23 mouse cellular contexts compared by ENCODE assay signal in genomic region chr10:95949410-95949809, GRCm38 (mm10). TPM values are rescaled to one million over a fixed set of nuclear protein-coding genes. Genes with fewer than 3 reads are reported as not detected.
DNase-seq lines count a peak whose midpoint lies in the region; ATAC-seq and TF ChIP-seq lines count a peak whose summit lies in the region.
"Had no signal": no experiment of that assay in that cellular context is flagged by ENCODE, and none has a peak within 500 bp of the region (broad histone marks: within the 10 kb centered on the region; RNA-seq: fewer than 3 reads in every experiment).

No protein-coding gene starts in this region.

- no peaks in the 10 kb centered on the region for H3K27me3 ChIP-seq in intestine, embryonic 16.5 days (replicated peaks; ENCODE audit: control insufficient read depth, insufficient read depth, low read length)
- no peaks in the 10 kb centered on the region for H3K27me3 ChIP-seq in intestine, postnatal 0 days (replicated peaks; ENCODE audit: control insufficient read depth, insufficient read depth, low read length)
- no peaks in the 10 kb centered on the region for H3K27me3 ChIP-seq in midbrain, embryonic 15.5 days (replicated peaks)
- H3K27me3 ChIP-seq: embryonic facial prominence, embryonic 13.5 days; embryonic facial prominence, embryonic 15.5 days; forebrain, embryonic 12.5 days had no signal

- DNase-seq in spleen, adult 12 weeks (ENCODE audit: low spot score), result no peak
- DNase-seq: adrenal gland, adult 2 months; adrenal gland, postnatal 10 days; adrenal gland, postnatal 25 days; cerebellum, adult 11 months; cerebellum, adult 18-20 months; cerebellum, adult 8-10 months; cerebellum, adult 9-11 months; cerebellum, postnatal 14 days; cerebellum, postnatal 36 days; embryo, embryonic 11 days had no signal

- no peaks in the 10 kb centered on the region for H3K36me3 ChIP-seq in intestine, embryonic 16.5 days (ENCODE audit: control insufficient read depth, insufficient read depth, low read length)
- no peaks in the 10 kb centered on the region for H3K36me3 ChIP-seq in intestine, postnatal 0 days (ENCODE audit: control insufficient read depth, insufficient read depth)
- H3K36me3 ChIP-seq in midbrain, embryonic 15.5 days (replicated peaks), result no peaks in the 10 kb centered on the region
- H3K36me3 ChIP-seq: embryonic facial prominence, embryonic 13.5 days; embryonic facial prominence, embryonic 15.5 days; forebrain, embryonic 10.5 days; forebrain, embryonic 12.5 days had no signal

- peaks cover 9% of the 10 kb centered on the region; the same call in 1 of the 2 replicates for H3K4me1 ChIP-seq in intestine, embryonic 16.5 days (ENCODE audit: control insufficient read depth, insufficient read depth, low read length)
- H3K4me1 ChIP-seq in intestine, postnatal 0 days (replicated peaks; ENCODE audit: control insufficient read depth, insufficient read depth, low read length), result 0 out of 2 replicates have a peak, but pooled peaks cover 3% of the 10 kb centered on the region
- no peaks in the 10 kb centered on the region for H3K4me1 ChIP-seq in midbrain, embryonic 15.5 days
- H3K4me1 ChIP-seq: embryonic facial prominence, embryonic 13.5 days; embryonic facial prominence, embryonic 15.5 days; forebrain, embryonic 10.5 days; forebrain, embryonic 12.5 days had no signal

- TF ChIP-seq CTCF in intestine, postnatal 0 days (IDR thresholded peaks at IDR 0.05; ENCODE audit: low read depth), result no peak

- no peak overlapping the region for H3K4me3 ChIP-seq in intestine, embryonic 16.5 days (ENCODE audit: low read length)
- no peak overlapping the region for H3K4me3 ChIP-seq in intestine, postnatal 0 days (ENCODE audit: low read depth, low read length)
- no peak overlapping the region for H3K4me3 ChIP-seq in midbrain, embryonic 15.5 days
- H3K4me3 ChIP-seq: embryonic facial prominence, embryonic 13.5 days; embryonic facial prominence, embryonic 15.5 days; erythroblast, embryonic 14.5 days; forebrain, embryonic 10.5 days; forebrain, embryonic 12.5 days had no signal

- 0 out of 2 replicates have a peak, but pooled peaks have one; percentile 7 for ATAC-seq in intestine, embryonic 16.5 days
- ATAC-seq in intestine, postnatal 0 days, result no peak
- peak; percentile 40; the same call in 1 of the 2 replicates for ATAC-seq in granulocyte monocyte progenitor cell, adult 5-6 weeks (replicated peaks; ENCODE audit: poor library complexity, severe bottlenecking)
- ATAC-seq in hematopoietic stem cell, adult 5-6 weeks (replicated peaks in 1 of 2; ENCODE audit: insufficient read depth in 1 of 2, low FRiP score in 2 of 2, low TSS enrichment in 1 of 2, low read depth in 1 of 2, poor library complexity in 2 of 2, severe bottlenecking in 2 of 2), result peak; percentile 17 to 51; a peak in 1 of 4 replicates
- ATAC-seq in megakaryocyte progenitor cell, adult 5-6 weeks (replicated peaks; ENCODE audit: poor library complexity), result peak; percentile 58; the same call in 1 of the 2 replicates
- ATAC-seq in midbrain, embryonic 15.5 days (replicated peaks), result no peak
- ATAC-seq: forebrain, embryonic 14.5 days had no signal

- H3K27ac ChIP-seq in intestine, embryonic 16.5 days (ENCODE audit: low read length), result no peak overlapping the region
- H3K27ac ChIP-seq in intestine, postnatal 0 days (ENCODE audit: low read depth, low read length), result no peak overlapping the region
- no peak overlapping the region for H3K27ac ChIP-seq in midbrain, embryonic 15.5 days
- H3K27ac ChIP-seq: embryonic facial prominence, embryonic 13.5 days; embryonic facial prominence, embryonic 15.5 days; forebrain, embryonic 10.5 days; forebrain, embryonic 12.5 days had no signal

- 91% methylated on average over 3 of the region's 3 CpGs for WGBS in intestine, embryonic 16.5 days
- 94% methylated on average over 3 of the region's 3 CpGs for WGBS in intestine, postnatal 0 days
- 95% methylated on average over 3 of the region's 3 CpGs for WGBS in midbrain, embryonic 15.5 days

- H3K9me3 ChIP-seq in intestine, embryonic 16.5 days (ENCODE audit: control insufficient read depth, low read length), result no peaks in the 10 kb centered on the region
- H3K9me3 ChIP-seq in intestine, postnatal 0 days (ENCODE audit: control insufficient read depth), result no peaks in the 10 kb centered on the region
- no peaks in the 10 kb centered on the region for H3K9me3 ChIP-seq in midbrain, embryonic 15.5 days
- H3K9me3 ChIP-seq: embryonic facial prominence, embryonic 13.5 days; embryonic facial prominence, embryonic 15.5 days; forebrain, embryonic 10.5 days; forebrain, embryonic 12.5 days had no signal

- H3K4me2 ChIP-seq in intestine, embryonic 16.5 days (ENCODE audit: low read depth, low read length), result no peak overlapping the region
- no peak overlapping the region for H3K4me2 ChIP-seq in intestine, postnatal 0 days (replicated peaks; ENCODE audit: low read depth)
- H3K4me2 ChIP-seq in midbrain, embryonic 15.5 days, result no peak overlapping the region
- H3K4me2 ChIP-seq: embryonic facial prominence, embryonic 13.5 days; embryonic facial prominence, embryonic 15.5 days; forebrain, embryonic 12.5 days had no signal

- H3K9ac ChIP-seq in intestine, embryonic 16.5 days (ENCODE audit: low read depth, low read length), result no peak overlapping the region
- H3K9ac ChIP-seq in intestine, postnatal 0 days (ENCODE audit: low read depth, low read length), result no peak overlapping the region
- H3K9ac ChIP-seq in midbrain, embryonic 15.5 days, result no peak overlapping the region
- H3K9ac ChIP-seq: embryonic facial prominence, embryonic 13.5 days; embryonic facial prominence, embryonic 15.5 days; forebrain, embryonic 12.5 days had no signal

RNA-seq across cellular contexts. Expression of gene Eea1, which starts 9.0 kb away (rescaled TPM):
- polyA plus RNA-seq in intestine, embryonic 16.5 days (2015; fragmentation: Nextera tagmentation; extraction: Ambion mirVana), result 17.6 and 17.8 TPM in 2 replicates
- polyA plus RNA-seq in intestine, postnatal 0 days (2015; fragmentation: Nextera tagmentation; extraction: Ambion mirVana), result 20.6 and 21.3 TPM in 2 replicates
- total RNA-seq in granulocyte monocyte progenitor cell, adult 5-6 weeks (2014; fragmentation: Nextera tagmentation), result 18.9 and 24.7 TPM in 2 replicates
- 28.0 and 28.8 TPM in 2 replicates for total RNA-seq in granulocyte monocyte progenitor cell, adult 5-6 weeks (2017)
- total RNA-seq in hematopoietic stem cell, adult 5-6 weeks (2017), result 37.8 and 38.5 TPM in 2 replicates
- total RNA-seq in megakaryocyte progenitor cell, adult 5-6 weeks (2015), result 21.5 and 23.7 TPM in 2 replicates
- 29.2 and 32.3 TPM in 2 replicates for total RNA-seq in megakaryocyte progenitor cell, adult 5-6 weeks (2017)
- 21.1 and 22.7 TPM in 2 replicates for polyA plus RNA-seq in midbrain, embryonic 15.5 days (2015; fragmentation: Nextera tagmentation; extraction: Ambion mirVana)

Comparison
In these comparisons a context has a peak if more than half of its experiments do, and no peak if none do; other contexts are left out.
1. ATAC-seq: peak in intestine, embryonic 16.5 days (single experiment), granulocyte monocyte progenitor cell, adult 5-6 weeks (single experiment), hematopoietic stem cell, adult 5-6 weeks (2 of 2) and megakaryocyte progenitor cell, adult 5-6 weeks (single experiment); none in intestine, postnatal 0 days (single experiment) and midbrain, embryonic 15.5 days (single experiment).